Mouse (Mus musculus) layer of hippocampus, postnatal 36 days (tissue): ENCODE measurements around the gene Hs6st3. TPM values are rescaled to one million over a fixed set of nuclear protein-coding genes. Genes with fewer than 3 reads are reported as not detected.

Experiments used
- DNase-seq, 2 experiments: peaks; one replicate each; pipeline ENCODE4 v3.0.0; 2022
- total RNA-seq, 2 experiments: library from RNA; stranded (reverse); gene quantifications; 2 replicates each; pipeline ENCODE4 v1.2.3; 2021

Hs6st3 gene
- total RNA-seq, 2 experiments from 2014 or later: 61.4 to 70.5 TPM

- DNase-seq: no peak
Measured at GRCm38 (mm10) chr14:119918281-119919034, 780.3 kb downstream of the Hs6st3 start.

GRCm38 (mm10) chr14:119919177-119919576 lies 781.0 kb downstream of the Hs6st3 start:
- no peak for DNase-seq

Other genes starting within 250 kb of the Hs6st3 start
- 100 to 1,000 TPM; 115 to 130 TPM for gene Dzip1, start 212.9 kb upstream of the Hs6st3 start, total RNA-seq
- gene Dnajc3, start 200.4 kb upstream of the Hs6st3 start, total RNA-seq: 10 to 100 TPM; 41.8 to 50.9 TPM
- 10 to 100 TPM; 28.2 to 35.1 TPM for gene Uggt2, start 38.9 kb upstream of the Hs6st3 start, total RNA-seq